Mouse (Mus musculus) testis, adult 2 months (tissue): ENCODE measurements around the gene Hus1b.

Source experiments
- CTCF ChIP-seq: fragments of 200-500 bp; IDR thresholded peaks from 2 replicates; pipeline ENCODE4 v1.5.1; 2012; ENCODE audit warnings: low read depth, mild to moderate bottlenecking, inconsistent platforms, low read length, moderate library complexity; ENCODE audit not compliant: control insufficient read depth, insufficient read depth, insufficient replicate concordance
- POLR2A ChIP-seq: fragments of 200-500 bp; IDR thresholded peaks from 2 replicates; pipeline ENCODE4 v1.6.1; 2012; ENCODE audit warnings: low read depth, mild to moderate bottlenecking, inconsistent platforms, low read length, moderate library complexity; ENCODE audit not compliant: control insufficient read depth

GRCm38 (mm10) chr13:30910889-30911288, 36.7 kb downstream of the Hus1b start:
- no peak for TF ChIP-seq CTCF
- no peak for TF ChIP-seq POLR2A
